Mouse (Mus musculus) olfactory bulb, adult 2 months (tissue): ENCODE results near the gene Gabrp.

Experiments
- CTCF ChIP-seq: fragments of 200-500 bp; IDR thresholded peaks from 2 replicates; pipeline ENCODE4 v1.5.1; 2012; ENCODE audit warnings: low read depth, mild to moderate bottlenecking, low read length, moderate library complexity; ENCODE audit not compliant: insufficient read depth
- POLR2A ChIP-seq: fragments of 200-500 bp; IDR thresholded peaks from 2 replicates; pipeline ENCODE4 v1.6.1; 2012; ENCODE audit warnings: mild to moderate bottlenecking, low read depth, low read length, moderate library complexity; ENCODE audit not compliant: insufficient read depth

DNA sequence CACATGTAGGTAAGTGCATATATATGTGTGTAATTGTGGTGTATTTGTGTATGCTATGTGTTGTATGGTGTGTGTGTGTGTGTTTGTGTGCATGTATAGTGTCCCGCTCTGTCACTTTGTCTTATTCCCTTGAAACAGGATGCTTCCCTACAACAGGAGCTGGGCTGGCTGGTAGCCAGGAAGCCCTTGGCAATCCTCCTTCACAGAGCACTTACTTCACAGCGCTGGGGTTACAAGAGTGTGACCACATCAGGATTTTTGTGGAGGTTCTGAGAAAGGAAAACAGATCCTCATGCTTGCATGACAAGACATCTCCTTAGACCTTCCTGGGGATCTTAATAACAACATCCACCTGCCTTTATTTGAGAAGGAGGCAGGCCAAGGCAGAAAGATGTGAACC is 31.4 kb downstream of the Gabrp start:
- TF ChIP-seq CTCF (no peak), POLR2A (no peak)
